Mouse (Mus musculus) embryonic fibroblast, embryonic 13.5 days (primary cell): ENCODE measurements around the gene Gm364.

Source experiments
- CTCF ChIP-seq: IDR thresholded peaks from 2 replicates; pipeline ENCODE4 v1.5.1; 2011; ENCODE audit warnings: mild to moderate bottlenecking, control low read depth, low read length, moderate library complexity, borderline replicate concordance; ENCODE audit not compliant: insufficient read depth
- POLR2A ChIP-seq: IDR thresholded peaks from 2 replicates; pipeline ENCODE4 v1.6.1; 2011; ENCODE audit warnings: low read depth, mild to moderate bottlenecking, control low read depth, low read length, moderate library complexity

DNA sequence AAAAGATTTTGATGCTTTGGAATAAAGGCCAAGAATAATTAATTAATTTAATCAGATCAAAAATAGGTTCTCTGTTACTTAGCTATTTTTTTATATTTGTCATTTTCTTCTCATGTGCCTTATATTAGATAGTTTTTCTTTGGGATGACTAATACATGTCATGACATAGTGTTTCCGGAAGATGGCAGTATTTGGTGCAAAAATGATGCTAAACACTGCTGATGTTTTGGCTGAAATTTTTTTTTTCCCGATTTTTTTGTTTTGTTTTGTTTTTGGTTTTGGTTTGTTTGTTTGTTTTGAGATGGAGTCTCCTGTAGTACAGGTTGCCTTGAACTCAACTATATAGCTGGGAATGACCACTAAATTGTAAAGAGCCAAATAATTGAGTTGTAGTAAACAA, 22.7 kb downstream of the Gm364 start:
- TF ChIP-seq CTCF (no peak), POLR2A (no peak)
